Mouse (Mus musculus): ENCODE results near the gene Itpr2. TPM values are rescaled to one million over a fixed set of nuclear protein-coding genes. Genes with fewer than 3 reads are reported as not detected.

Itpr2 gene
- polyA plus RNA-seq, 2 experiments, result 0.64 to 1.7 TPM

- ATAC-seq (ENCODE audit: insufficient read depth), result no peak
- WGBS (ENCODE audit: insufficient replicate concordance), result 59% methylated on average over 4 of the region's 4 CpGs
- no peaks in the 10 kb centered on the region; a peak in 1 of 4 replicates for H3K4me1 ChIP-seq (replicated peaks; ENCODE audit: control insufficient read depth in 2 of 2, insufficient read depth in 2 of 2, low read length in 1 of 2)
- H3K36me3 ChIP-seq (replicated peaks; ENCODE audit: control insufficient read depth, insufficient read depth, low read depth), result no peaks in the 10 kb centered on the region
- H3K4me3 ChIP-seq (ENCODE audit: insufficient read depth in 1 of 2, low read depth in 2 of 2, low read length in 2 of 2), result no peak overlapping the region
- H3K4me2 ChIP-seq (ENCODE audit: low read depth), result no peak overlapping the region
- no peaks in the 10 kb centered on the region for H3K27me3 ChIP-seq (ENCODE audit: control insufficient read depth, insufficient read depth, low read length)
- no peak for DNase-seq (ENCODE audit: low read depth in 3 of 3, low spot score in 3 of 3)
- H3K9ac ChIP-seq (replicated peaks), result no peak overlapping the region
- TF ChIP-seq EP300 (IDR thresholded peaks at IDR 0.05; ENCODE audit: low read depth), result no peak
- TF ChIP-seq CTCF (IDR thresholded peaks at IDR 0.05; ENCODE audit: low read depth), result no peak
- no peak overlapping the region for H3K27ac ChIP-seq
- H3K9me3 ChIP-seq (ENCODE audit: control insufficient read depth, low read length), result no peaks in the 10 kb centered on the region
Observed at GRCm38 (mm10) chr6:146110425-146110824, 391.6 kb downstream of the Itpr2 start.

DNA sequence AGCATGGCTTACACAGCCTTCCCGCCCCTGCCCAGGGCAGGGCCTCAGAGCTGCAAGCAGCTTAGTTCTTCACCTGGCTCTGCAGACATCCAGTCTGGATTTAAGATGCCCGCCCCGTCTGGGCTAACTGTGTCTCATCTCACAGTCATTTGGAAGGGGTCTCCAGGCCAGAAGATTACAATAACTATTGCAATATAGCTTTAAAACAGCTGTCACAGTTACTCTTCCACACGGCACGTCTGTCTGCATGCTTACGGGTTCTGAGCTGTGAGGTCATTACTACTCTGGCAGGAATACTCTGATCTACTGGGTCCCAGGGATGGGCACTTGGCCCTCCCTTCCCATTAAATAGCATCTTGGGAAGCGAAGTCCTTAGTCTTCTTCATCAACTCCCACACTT is 393.3 kb downstream of the Itpr2 start:
- Histone ChIP-seq H3K4me2 (ENCODE audit: low read depth) (no peak overlapping the region), H3K36me3 (replicated peaks; ENCODE audit: control insufficient read depth, insufficient read depth, low read depth) (no peaks in the 10 kb centered on the region), H3K27ac (no peak overlapping the region), H3K27me3 (ENCODE audit: control insufficient read depth, insufficient read depth, low read length) (no peaks in the 10 kb centered on the region), H3K9me3 (ENCODE audit: control insufficient read depth, low read length) (no peaks in the 10 kb centered on the region), H3K4me3 (ENCODE audit: insufficient read depth in 1 of 2, low read depth in 2 of 2, low read length in 2 of 2) (no peak overlapping the region), H3K9ac (replicated peaks) (no peak overlapping the region), H3K4me1 (replicated peaks; ENCODE audit: control insufficient read depth in 2 of 2, insufficient read depth in 2 of 2, low read length in 1 of 2) (no peaks in the 10 kb centered on the region; a peak in 1 of 4 replicates)
- DNase-seq (ENCODE audit: low read depth in 3 of 3, low spot score in 3 of 3), result no peak
- no peak for TF ChIP-seq EP300 (IDR thresholded peaks at IDR 0.05; ENCODE audit: low read depth)
- no peak for TF ChIP-seq CTCF (IDR thresholded peaks at IDR 0.05; ENCODE audit: low read depth)
- no peak for ATAC-seq (ENCODE audit: insufficient read depth)
- 72% methylated on average over 7 of the region's 7 CpGs for WGBS (ENCODE audit: insufficient replicate concordance)

DNA sequence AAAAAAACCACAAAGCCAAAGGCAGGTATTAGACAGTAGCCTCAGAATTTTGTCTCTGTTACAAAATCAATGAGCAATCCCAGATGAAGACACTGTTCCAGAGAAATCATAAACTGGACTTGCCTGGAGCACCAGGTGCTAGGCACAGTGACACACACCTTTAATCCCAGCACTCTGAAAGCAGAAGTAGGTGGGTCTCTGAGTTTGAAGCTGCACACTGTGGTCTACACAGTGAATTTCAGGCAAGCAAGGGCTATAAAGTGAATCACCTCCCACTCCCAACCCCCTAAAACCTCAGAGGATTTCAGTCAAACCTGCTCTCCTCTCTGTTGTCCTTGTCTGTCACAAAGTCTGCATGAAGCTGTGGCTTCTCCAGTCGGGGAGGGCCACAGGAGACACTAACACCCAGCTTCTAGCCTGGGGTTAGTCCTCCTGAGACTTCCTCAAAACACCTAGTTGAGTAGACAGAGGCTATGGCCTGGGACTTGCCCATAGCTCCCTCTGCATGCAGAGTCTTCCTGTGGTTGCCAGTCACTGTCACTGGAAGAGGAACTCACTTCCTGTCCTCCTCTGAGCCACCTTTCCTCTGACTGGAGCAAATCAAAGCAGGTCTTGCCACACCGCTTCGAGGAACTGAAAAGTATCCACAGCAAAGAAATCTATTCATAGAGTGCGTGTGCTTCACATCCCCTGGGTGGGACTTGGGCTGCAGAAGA is 394.7 kb downstream of the Itpr2 start:
- H3K27me3 ChIP-seq (ENCODE audit: control insufficient read depth, insufficient read depth, low read length), result no peaks in the 10 kb centered on the region
- no peak overlapping the region for H3K4me2 ChIP-seq (ENCODE audit: low read depth)
- no peak for DNase-seq (ENCODE audit: low read depth in 3 of 3, low spot score in 3 of 3)
- no peak for ATAC-seq (ENCODE audit: insufficient read depth)
- no peak for TF ChIP-seq EP300 (IDR thresholded peaks at IDR 0.05; ENCODE audit: low read depth)
- TF ChIP-seq CTCF (IDR thresholded peaks at IDR 0.05; ENCODE audit: low read depth), result no peak
- WGBS (ENCODE audit: insufficient replicate concordance), result 41% methylated on average over 4 of the region's 4 CpGs
- H3K36me3 ChIP-seq (replicated peaks; ENCODE audit: control insufficient read depth, insufficient read depth, low read depth), result no peaks in the 10 kb centered on the region
- H3K27ac ChIP-seq, result no peak overlapping the region
- no peaks in the 10 kb centered on the region for H3K4me1 ChIP-seq (replicated peaks; ENCODE audit: control insufficient read depth in 2 of 2, insufficient read depth in 2 of 2, low read length in 1 of 2)
- no peaks in the 10 kb centered on the region for H3K9me3 ChIP-seq (ENCODE audit: control insufficient read depth, low read length)
- H3K9ac ChIP-seq (replicated peaks), result no peak overlapping the region
- H3K4me3 ChIP-seq (ENCODE audit: insufficient read depth in 1 of 2, low read depth in 2 of 2, low read length in 2 of 2), result no peak overlapping the region

GRCm38 (mm10) chr6:146083056-146083961 is 418.7 kb downstream of the Itpr2 start:
- no peaks in the 10 kb centered on the region for H3K9me3 ChIP-seq (ENCODE audit: control insufficient read depth, low read length)
- H3K4me2 ChIP-seq (ENCODE audit: low read depth), result no peak overlapping the region
- WGBS (ENCODE audit: insufficient replicate concordance), result 62% methylated on average over 15 of the region's 15 CpGs
- ATAC-seq (ENCODE audit: insufficient read depth) (no peak), DNase-seq (ENCODE audit: low read depth in 3 of 3, low spot score in 3 of 3) (no peak)
- no peak overlapping the region for H3K4me3 ChIP-seq (ENCODE audit: insufficient read depth in 1 of 2, low read depth in 2 of 2, low read length in 2 of 2)
- no peak overlapping the region for H3K27ac ChIP-seq
- H3K36me3 ChIP-seq (replicated peaks; ENCODE audit: control insufficient read depth, insufficient read depth, low read depth), result no peaks in the 10 kb centered on the region
- H3K27me3 ChIP-seq (ENCODE audit: control insufficient read depth, insufficient read depth, low read length), result no peaks in the 10 kb centered on the region
- H3K4me1 ChIP-seq (replicated peaks; ENCODE audit: control insufficient read depth in 2 of 2, insufficient read depth in 2 of 2, low read length in 1 of 2), result peaks cover 0 to 9% of the 10 kb centered on the region in 2 experiments; a peak in 2 of 4 replicates
- no peak overlapping the region for H3K9ac ChIP-seq (replicated peaks)
- TF ChIP-seq EP300 (IDR thresholded peaks at IDR 0.05; ENCODE audit: low read depth), result no peak
- no peak for TF ChIP-seq CTCF (IDR thresholded peaks at IDR 0.05; ENCODE audit: low read depth)

GRCm38 (mm10) chr6:146082476-146082875 is 419.5 kb downstream of the Itpr2 start:
- no peaks in the 10 kb centered on the region for H3K9me3 ChIP-seq (ENCODE audit: control insufficient read depth, low read length)
- H3K4me2 ChIP-seq (ENCODE audit: low read depth), result no peak overlapping the region
- peaks cover 0 to 9% of the 10 kb centered on the region in 2 experiments; a peak in 2 of 4 replicates for H3K4me1 ChIP-seq (replicated peaks; ENCODE audit: control insufficient read depth in 2 of 2, insufficient read depth in 2 of 2, low read length in 1 of 2)
- no peaks in the 10 kb centered on the region for H3K36me3 ChIP-seq (replicated peaks; ENCODE audit: control insufficient read depth, insufficient read depth, low read depth)
- no peak overlapping the region for H3K9ac ChIP-seq (replicated peaks)
- DNase-seq (ENCODE audit: low read depth in 3 of 3, low spot score in 3 of 3) (no peak), ATAC-seq (ENCODE audit: insufficient read depth) (no peak)
- H3K27ac ChIP-seq, result no peak overlapping the region
- no peaks in the 10 kb centered on the region for H3K27me3 ChIP-seq (ENCODE audit: control insufficient read depth, insufficient read depth, low read length)
- WGBS (ENCODE audit: insufficient replicate concordance), result 77% methylated on average over 9 of the region's 9 CpGs
- TF ChIP-seq CTCF (IDR thresholded peaks at IDR 0.05; ENCODE audit: low read depth) (no peak), EP300 (IDR thresholded peaks at IDR 0.05; ENCODE audit: low read depth) (no peak)
- H3K4me3 ChIP-seq (ENCODE audit: insufficient read depth in 1 of 2, low read depth in 2 of 2, low read length in 2 of 2), result no peak overlapping the region
